In the genomic region with DNA sequence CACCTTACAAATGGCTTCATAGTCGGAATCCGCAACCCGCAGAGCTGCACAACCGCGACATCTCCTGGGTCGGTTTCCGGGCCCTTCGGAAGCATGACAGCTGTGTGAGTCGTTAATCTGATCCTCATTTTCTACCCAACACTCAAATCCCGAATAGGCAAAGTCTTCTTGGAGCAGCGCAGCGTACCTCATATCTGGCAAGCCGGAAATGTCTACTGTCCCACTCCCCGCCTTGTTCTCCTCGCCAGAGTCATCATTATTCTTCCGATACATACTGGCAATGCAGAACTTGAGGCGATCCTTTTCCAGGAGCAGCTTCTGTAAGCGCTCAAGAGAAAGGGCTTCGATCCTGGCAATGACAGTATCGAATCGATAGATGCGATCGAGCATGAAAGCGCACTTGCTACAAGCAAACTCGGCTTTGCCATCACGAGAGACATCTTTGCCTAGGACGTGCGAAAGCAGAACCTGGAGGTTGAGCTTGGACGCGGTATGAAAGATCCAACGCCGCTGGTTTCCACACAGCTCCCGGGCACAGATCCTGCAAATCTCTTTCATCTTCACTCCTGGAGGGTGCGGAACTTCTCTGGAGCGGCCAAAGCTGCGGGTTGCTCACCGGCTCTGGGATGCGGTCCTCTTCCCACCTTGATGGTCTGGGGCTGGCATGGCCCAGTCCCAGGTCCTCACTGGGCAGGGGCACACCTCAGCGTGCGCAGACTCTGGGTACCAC, we compare ENCODE assay signal across 8 mouse cellular contexts.
DNase-seq lines count a peak whose midpoint lies in the region; ATAC-seq and TF ChIP-seq lines count a peak whose summit lies in the region.

No protein-coding gene starts in this region.

- DNase-seq in lung, adult 2 months = no peak
- no peak for DNase-seq in lung, postnatal 25 days (ENCODE audit: low spot score)
- no peak for DNase-seq in Patski (ENCODE audit: low read depth, low spot score)
- peak; percentile 98 for DNase-seq in midbrain, embryonic 11.5 days (ENCODE audit: low spot score, missing footprints)
- DNase-seq in thymus, postnatal 10 days (ENCODE audit: low spot score in 2 of 2) = peak; percentile 5 to 12
- no peak for DNase-seq in Muller cell, postnatal 12 days (ENCODE audit: inconsistent ontology term)

- H3K9me3 ChIP-seq in forebrain, embryonic 15.5 days = no peaks in the 10 kb centered on the region
- no peaks in the 10 kb centered on the region for H3K9me3 ChIP-seq in kidney, embryonic 15.5 days (replicated peaks)
- no peaks in the 10 kb centered on the region for H3K9me3 ChIP-seq in midbrain, embryonic 11.5 days (ENCODE audit: control insufficient read depth, low read length)

- ATAC-seq in Patski = peak; percentile 42
- ATAC-seq in forebrain, embryonic 15.5 days (replicated peaks) = peak; percentile 91; the same call in 1 of the 2 replicates
- ATAC-seq in kidney, embryonic 15.5 days (replicated peaks; ENCODE audit: low FRiP score) = peak; percentile 85; the same call in 1 of the 2 replicates
- peak; percentile 89 for ATAC-seq in midbrain, embryonic 11.5 days (ENCODE audit: low FRiP score)

- CTCF ChIA-PET in Patski (lab: Charles Lee) = interaction anchor here (0.8 to 3.3 kb wide), 8 partner anchors 10 to 121 kb away, joined by 3 to 12 read pairs (median 6); a partner anchor contains a TSS

- H3K4me2 ChIP-seq in forebrain, embryonic 15.5 days (replicated peaks) = peak overlapping the region; percentile 73
- H3K4me2 ChIP-seq in kidney, embryonic 15.5 days = peak overlapping the region; percentile 86
- H3K4me2 ChIP-seq in midbrain, embryonic 11.5 days = peak overlapping the region; percentile 62

- POLR2A ChIA-PET in Patski (lab: Charles Lee) = interaction anchor here (0.5 to 2.2 kb wide), 8 partner anchors 10 to 134 kb away, joined by 3 to 7 read pairs (median 4); a partner anchor contains a TSS

- no peaks in the 10 kb centered on the region for H3K36me3 ChIP-seq in forebrain, embryonic 15.5 days
- no peaks in the 10 kb centered on the region; the same call in 1 of the 2 replicates for H3K36me3 ChIP-seq in kidney, embryonic 15.5 days
- H3K36me3 ChIP-seq in midbrain, embryonic 11.5 days (ENCODE audit: control insufficient read depth, insufficient read depth, low read length) = no peaks in the 10 kb centered on the region

- no peak for TF ChIP-seq CTCF in lung, adult 2 months (IDR thresholded peaks at IDR 0.05; ENCODE audit: insufficient read depth, low read length)
- no peak for TF ChIP-seq CTCF in Patski (IDR thresholded peaks at IDR 0.05)

- in situ Hi-C loops in Patski (cut with MboI; ENCODE audit: low pct_unique_long_range_greater_than_20kb) = loop anchor here (5.0 to 10.0 kb wide), 2 partner anchors 100 to 248 kb away; a partner anchor contains a TSS

- no peak for TF ChIP-seq POLR2A in lung, adult 2 months (IDR thresholded peaks at IDR 0.05; ENCODE audit: borderline replicate concordance, extremely low read depth, low read depth, low read length)

- H3K27ac ChIP-seq in forebrain, embryonic 15.5 days (replicated peaks) = peak overlapping the region; percentile 99
- peak overlapping the region; percentile 93 for H3K27ac ChIP-seq in kidney, embryonic 15.5 days
- peak overlapping the region; percentile 73 for H3K27ac ChIP-seq in midbrain, embryonic 11.5 days (ENCODE audit: low read depth, low read length)

- peaks cover 9% of the 10 kb centered on the region for H3K4me1 ChIP-seq in lung, adult 2 months (ENCODE audit: control insufficient read depth, insufficient read depth, low read length)
- peaks cover 50% of the 10 kb centered on the region for H3K4me1 ChIP-seq in forebrain, embryonic 15.5 days
- H3K4me1 ChIP-seq in kidney, embryonic 15.5 days = peaks cover 32% of the 10 kb centered on the region
- peaks cover 13% of the 10 kb centered on the region for H3K4me1 ChIP-seq in midbrain, embryonic 11.5 days (ENCODE audit: control insufficient read depth, insufficient read depth, low read length)

- H3K27me3 ChIP-seq in Patski = no peaks in the 10 kb centered on the region
- H3K27me3 ChIP-seq in forebrain, embryonic 15.5 days = no peaks in the 10 kb centered on the region
- no peaks in the 10 kb centered on the region for H3K27me3 ChIP-seq in kidney, embryonic 15.5 days
- H3K27me3 ChIP-seq in midbrain, embryonic 11.5 days (ENCODE audit: control insufficient read depth, insufficient read depth, low read length) = no peaks in the 10 kb centered on the region

- H3K9ac ChIP-seq in forebrain, embryonic 15.5 days (replicated peaks) = peak overlapping the region; percentile 77
- peak overlapping the region; percentile 72 for H3K9ac ChIP-seq in kidney, embryonic 15.5 days
- H3K9ac ChIP-seq in midbrain, embryonic 11.5 days (ENCODE audit: low read length) = peak overlapping the region; percentile 72

- WGBS in lung, adult 2 months = 4% methylated on average over 40 of the region's 40 CpGs
- 3% methylated on average over 40 of the region's 40 CpGs for WGBS in forebrain, embryonic 15.5 days
- 6% methylated on average over 40 of the region's 40 CpGs for WGBS in kidney, embryonic 15.5 days
- 5% methylated on average over 40 of the region's 40 CpGs for WGBS in midbrain, embryonic 11.5 days

- H3K4me3 ChIP-seq in lung, adult 2 months (replicated peaks; ENCODE audit: extremely low read depth, low read depth, low read length) = peak overlapping the region; percentile 81
- H3K4me3 ChIP-seq in forebrain, embryonic 15.5 days = peak overlapping the region; percentile 88
- H3K4me3 ChIP-seq in kidney, embryonic 15.5 days (replicated peaks) = peak overlapping the region; percentile 90
- H3K4me3 ChIP-seq in midbrain, embryonic 11.5 days (ENCODE audit: low read depth, low read length) = peak overlapping the region; percentile 65

Comparison
In these comparisons a context has a peak if more than half of its experiments do, and no peak if none do; other contexts are left out.
1. DNase-seq: peak in midbrain, embryonic 11.5 days (single experiment) and thymus, postnatal 10 days (2 of 2); none in lung, adult 2 months (single experiment), lung, postnatal 25 days (single experiment), Patski (single experiment) and Muller cell, postnatal 12 days (single experiment).
2. Peak in every context shown above with its lines, with median percentiles within 50 percentile points of each other: H3K4me3 ChIP-seq, ATAC-seq, H3K27ac ChIP-seq, H3K4me2 ChIP-seq and H3K9ac ChIP-seq.